ENCODE assay signal across 8 mouse cellular contexts in genomic region chr11:96790681-96791080, GRCm38 (mm10). TPM values are rescaled to one million over a fixed set of nuclear protein-coding genes. Genes with fewer than 3 reads are reported as not detected.
DNase-seq lines count a peak whose midpoint lies in the region; ATAC-seq lines count a peak whose summit lies in the region.

No protein-coding gene starts in this region.

- intact Hi-C loops in left cerebral cortex, postnatal 36 days (cut with DNase I) = no loop called here

- no peak for DNase-seq in lung, postnatal 10 days
- no peak for DNase-seq in embryonic facial prominence, embryonic 14.5 days (ENCODE audit: low spot score)
- no peak for DNase-seq in limb, embryonic 10.5 days (ENCODE audit: low spot score)
- no peak for DNase-seq in left cerebral cortex, postnatal 36 days (ENCODE audit: low spot score in 2 of 2)
- no peak for DNase-seq in layer of hippocampus, adult 11-12 months (ENCODE audit: low spot score)

- peak overlapping the region; percentile 67 for H3K4me2 ChIP-seq in lung, embryonic 15.5 days
- peak overlapping the region; percentile 82 for H3K4me2 ChIP-seq in embryonic facial prominence, embryonic 14.5 days (ENCODE audit: low read depth, low read length)
- peak overlapping the region; percentile 82 for H3K4me2 ChIP-seq in neural tube, embryonic 13.5 days

- 6% methylated on average over 1 of the region's 1 CpGs for WGBS in lung, embryonic 15.5 days
- WGBS in embryonic facial prominence, embryonic 14.5 days = 0% methylated on average over 1 of the region's 1 CpGs
- WGBS in limb, embryonic 10.5 days = 21% methylated on average over 1 of the region's 1 CpGs
- 13% methylated on average over 1 of the region's 1 CpGs for WGBS in neural tube, embryonic 13.5 days

- H3K27me3 ChIP-seq in lung, embryonic 15.5 days = no peaks in the 10 kb centered on the region
- H3K27me3 ChIP-seq in embryonic facial prominence, embryonic 14.5 days (replicated peaks; ENCODE audit: control insufficient read depth, insufficient read depth, low read length) = no peaks in the 10 kb centered on the region
- H3K27me3 ChIP-seq in limb, embryonic 10.5 days (ENCODE audit: low read depth, poor library complexity, severe bottlenecking) = no peaks in the 10 kb centered on the region
- H3K27me3 ChIP-seq in neural tube, embryonic 13.5 days = no peaks in the 10 kb centered on the region

- H3K9ac ChIP-seq in lung, embryonic 15.5 days = 0 out of 2 replicates have a peak overlapping the region, but pooled peaks have one; percentile 11
- peak overlapping the region; percentile 35; the same call in 1 of the 2 replicates for H3K9ac ChIP-seq in embryonic facial prominence, embryonic 14.5 days (ENCODE audit: low read depth, low read length)
- H3K9ac ChIP-seq in neural tube, embryonic 13.5 days = no peak overlapping the region

- no peak for ATAC-seq in lung, embryonic 15.5 days (ENCODE audit: borderline replicate concordance, extremely low read depth, low FRiP score, low TSS enrichment)
- no peak for ATAC-seq in embryonic facial prominence, embryonic 14.5 days (ENCODE audit: low read depth)
- ATAC-seq in neural tube, embryonic 13.5 days (ENCODE audit: low read depth) = no peak
- no peak for ATAC-seq in megakaryocyte-erythroid progenitor cell, adult 5-6 weeks (replicated peaks; ENCODE audit: low FRiP score, low TSS enrichment, poor library complexity, severe bottlenecking)

- peaks cover 21% of the 10 kb centered on the region for H3K4me1 ChIP-seq in lung, embryonic 15.5 days
- peaks cover 20% of the 10 kb centered on the region for H3K4me1 ChIP-seq in embryonic facial prominence, embryonic 14.5 days (ENCODE audit: control insufficient read depth, insufficient read depth, low read length)
- peaks cover 34% of the 10 kb centered on the region for H3K4me1 ChIP-seq in limb, embryonic 10.5 days
- peaks cover 50% of the 10 kb centered on the region for H3K4me1 ChIP-seq in neural tube, embryonic 13.5 days (replicated peaks)

- no peaks in the 10 kb centered on the region for H3K9me3 ChIP-seq in lung, embryonic 15.5 days
- H3K9me3 ChIP-seq in embryonic facial prominence, embryonic 14.5 days (ENCODE audit: control insufficient read depth, low read length) = no peaks in the 10 kb centered on the region
- no peaks in the 10 kb centered on the region for H3K9me3 ChIP-seq in limb, embryonic 10.5 days (replicated peaks)
- no peaks in the 10 kb centered on the region for H3K9me3 ChIP-seq in neural tube, embryonic 13.5 days

- H3K36me3 ChIP-seq in lung, embryonic 15.5 days = peaks cover 5% of the 10 kb centered on the region; the same call in 1 of the 2 replicates
- H3K36me3 ChIP-seq in embryonic facial prominence, embryonic 14.5 days (ENCODE audit: control insufficient read depth, insufficient read depth, low read length) = peaks cover 6% of the 10 kb centered on the region
- H3K36me3 ChIP-seq in limb, embryonic 10.5 days = peaks cover 45% of the 10 kb centered on the region
- H3K36me3 ChIP-seq in neural tube, embryonic 13.5 days = peaks cover 6% of the 10 kb centered on the region

- H3K4me3 ChIP-seq in lung, embryonic 15.5 days = peak overlapping the region; percentile 99
- peak overlapping the region; percentile 79 for H3K4me3 ChIP-seq in embryonic facial prominence, embryonic 14.5 days (ENCODE audit: low read depth, low read length)
- peak overlapping the region; percentile 93 for H3K4me3 ChIP-seq in limb, embryonic 10.5 days
- peak overlapping the region; percentile 94; the same call in 1 of the 2 replicates for H3K4me3 ChIP-seq in neural tube, embryonic 13.5 days

- H3K27ac ChIP-seq in lung, embryonic 15.5 days = no peak overlapping the region
- no peak overlapping the region for H3K27ac ChIP-seq in embryonic facial prominence, embryonic 14.5 days (replicated peaks; ENCODE audit: low read depth, low read length)
- H3K27ac ChIP-seq in limb, embryonic 10.5 days = no peak overlapping the region
- H3K27ac ChIP-seq in neural tube, embryonic 13.5 days (replicated peaks) = no peak overlapping the region

RNA-seq across cellular contexts. Expression of gene Cbx1, which starts 1.8 kb away (rescaled TPM):
- polyA plus RNA-seq in lung, embryonic 15.5 days (2015; fragmentation: Nextera tagmentation; extraction: Ambion mirVana) = 114 and 121 TPM in 2 replicates
- polyA plus RNA-seq in embryonic facial prominence, embryonic 14.5 days (2014; fragmentation: Nextera tagmentation; extraction: Ambion mirVana) = 80.2 and 82.8 TPM in 2 replicates
- 179 and 200 TPM in 2 replicates for polyA plus RNA-seq in limb, embryonic 10.5 days (2016; fragmentation: Nextera tagmentation; extraction: Ambion mirVana)
- 91.6 and 95.1 TPM in 2 replicates for polyA plus RNA-seq in neural tube, embryonic 13.5 days (2015; fragmentation: Nextera tagmentation; extraction: Ambion mirVana)
- 91.7 and 97.1 TPM in 2 replicates for total RNA-seq in megakaryocyte-erythroid progenitor cell, adult 5-6 weeks (2014; fragmentation: Nextera tagmentation)
- total RNA-seq in megakaryocyte-erythroid progenitor cell, adult 5-6 weeks (2017) = 120 and 130 TPM in 2 replicates
- total RNA-seq in left cerebral cortex, postnatal 36 days (2021) = 10 to 100 TPM; 40.8 to 46.9 TPM

RNA-seq across cellular contexts. Expression of gene Snx11, which starts 13.3 kb away (rescaled TPM):
- polyA plus RNA-seq in lung, embryonic 15.5 days (2015; fragmentation: Nextera tagmentation; extraction: Ambion mirVana) = 20.0 and 20.3 TPM in 2 replicates
- polyA plus RNA-seq in embryonic facial prominence, embryonic 14.5 days (2014; fragmentation: Nextera tagmentation; extraction: Ambion mirVana) = 11.2 and 11.7 TPM in 2 replicates
- 21.4 and 22.0 TPM in 2 replicates for polyA plus RNA-seq in limb, embryonic 10.5 days (2016; fragmentation: Nextera tagmentation; extraction: Ambion mirVana)
- 78.0 and 84.2 TPM in 2 replicates for polyA plus RNA-seq in neural tube, embryonic 13.5 days (2015; fragmentation: Nextera tagmentation; extraction: Ambion mirVana)
- 13.4 and 26.0 TPM in 2 replicates for total RNA-seq in megakaryocyte-erythroid progenitor cell, adult 5-6 weeks (2014; fragmentation: Nextera tagmentation)
- total RNA-seq in megakaryocyte-erythroid progenitor cell, adult 5-6 weeks (2017) = 7.4 and 9.7 TPM in 2 replicates
- total RNA-seq in left cerebral cortex, postnatal 36 days (2021) = 10 to 100 TPM; 40.4 to 49.0 TPM

RNA-seq across cellular contexts. Expression of gene Nfe2l1, which starts 39.1 kb away (rescaled TPM):
- 62.5 and 65.0 TPM in 2 replicates for polyA plus RNA-seq in lung, embryonic 15.5 days (2015; fragmentation: Nextera tagmentation; extraction: Ambion mirVana)
- polyA plus RNA-seq in embryonic facial prominence, embryonic 14.5 days (2014; fragmentation: Nextera tagmentation; extraction: Ambion mirVana) = 54.6 and 56.0 TPM in 2 replicates
- polyA plus RNA-seq in limb, embryonic 10.5 days (2016; fragmentation: Nextera tagmentation; extraction: Ambion mirVana) = 60.0 and 69.3 TPM in 2 replicates
- 66.2 and 66.5 TPM in 2 replicates for polyA plus RNA-seq in neural tube, embryonic 13.5 days (2015; fragmentation: Nextera tagmentation; extraction: Ambion mirVana)
- 22.2 and 53.3 TPM in 2 replicates for total RNA-seq in megakaryocyte-erythroid progenitor cell, adult 5-6 weeks (2014; fragmentation: Nextera tagmentation)
- 27.3 and 47.5 TPM in 2 replicates for total RNA-seq in megakaryocyte-erythroid progenitor cell, adult 5-6 weeks (2017)
- 100 to 1,000 TPM; 262 to 282 TPM for total RNA-seq in left cerebral cortex, postnatal 36 days (2021)

RNA-seq across cellular contexts. Expression of gene Copz2, which starts 59.0 kb away (rescaled TPM):
- 134 and 138 TPM in 2 replicates for polyA plus RNA-seq in lung, embryonic 15.5 days (2015; fragmentation: Nextera tagmentation; extraction: Ambion mirVana)
- 228 and 237 TPM in 2 replicates for polyA plus RNA-seq in embryonic facial prominence, embryonic 14.5 days (2014; fragmentation: Nextera tagmentation; extraction: Ambion mirVana)
- polyA plus RNA-seq in limb, embryonic 10.5 days (2016; fragmentation: Nextera tagmentation; extraction: Ambion mirVana) = 25.9 and 39.9 TPM in 2 replicates
- 36.6 and 43.2 TPM in 2 replicates for polyA plus RNA-seq in neural tube, embryonic 13.5 days (2015; fragmentation: Nextera tagmentation; extraction: Ambion mirVana)
- total RNA-seq in megakaryocyte-erythroid progenitor cell, adult 5-6 weeks (2014; fragmentation: Nextera tagmentation) = not detected in 2 replicates
- total RNA-seq in megakaryocyte-erythroid progenitor cell, adult 5-6 weeks (2017) = 1.0 and 3.2 TPM in 2 replicates
- total RNA-seq in left cerebral cortex, postnatal 36 days (2021) = 1 to 10 TPM; 4.5 to 5.0 TPM
